Mouse (Mus musculus): ENCODE data around the gene Nop56.

Nop56 gene

GRCm38 (mm10) chr2:130295331-130296133 is 21.3 kb downstream of the Nop56 start:
- no peak for DNase-seq (ENCODE audit: low read depth, low spot score)

DNA sequence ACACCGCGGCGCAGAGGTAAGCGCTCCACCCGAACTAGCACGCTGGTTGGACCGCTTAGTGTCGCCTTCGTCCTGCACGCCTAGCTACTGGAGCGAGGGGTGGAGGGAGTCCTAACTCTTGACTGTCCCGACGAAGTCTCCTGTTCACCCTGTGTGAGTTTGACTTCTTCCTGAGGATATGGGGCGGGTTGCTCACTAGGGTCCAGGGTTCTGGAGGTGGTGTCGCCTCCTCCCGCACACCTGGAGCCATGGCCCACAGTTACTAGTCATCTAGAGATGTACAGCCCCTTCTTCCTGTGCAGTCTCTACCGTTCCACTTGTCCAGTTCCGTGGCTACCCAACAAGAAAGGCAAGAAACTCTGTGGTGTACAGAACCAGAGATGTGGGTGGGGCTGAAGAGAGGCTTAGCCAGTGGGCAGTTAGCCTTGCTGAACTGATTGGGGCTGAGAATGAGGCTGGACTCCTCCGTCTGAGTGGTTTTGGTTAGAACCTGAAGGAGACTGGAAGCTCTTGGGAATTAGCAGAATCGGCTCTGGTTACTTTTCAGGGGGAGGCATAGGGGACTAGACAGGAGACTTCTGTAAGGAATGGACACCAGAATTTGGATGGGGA is 22.0 kb downstream of the Nop56 start:
- DNase-seq (ENCODE audit: low read depth, low spot score), result no peak

GRCm38 (mm10) chr2:130297580-130297979 is 23.4 kb downstream of the Nop56 start:
- no peak for DNase-seq (ENCODE audit: low read depth, low spot score)

- no peak for DNase-seq (ENCODE audit: low read depth, low spot score)
Measured at GRCm38 (mm10) chr2:130303014-130303413, 28.8 kb downstream of the Nop56 start.

DNA sequence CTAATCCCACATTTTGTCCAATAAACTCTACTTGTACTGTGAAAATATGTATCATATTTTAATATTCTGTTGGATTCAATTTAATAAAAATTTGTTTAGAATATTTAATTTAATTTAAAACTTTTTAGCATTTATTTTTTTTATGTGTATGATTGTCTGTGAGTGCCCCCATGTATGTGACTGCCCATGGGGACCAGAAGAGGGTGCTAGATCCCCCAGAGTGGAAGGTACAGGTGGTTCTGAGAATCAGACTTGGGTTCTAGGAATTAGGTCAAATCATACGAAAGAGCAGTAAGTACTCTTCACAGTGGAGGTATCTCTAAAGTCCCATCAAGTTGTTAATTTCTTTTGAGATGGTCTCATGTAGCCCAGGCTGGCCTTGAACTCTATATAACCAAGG is 52.8 kb downstream of the Nop56 start:
- DNase-seq (ENCODE audit: low read depth, low spot score), result no peak

Measured in c-Kit-negative CD71-positive TER-119-positive erythroid progenitor cells, embryonic 14.5 days (primary cell).